Mouse (Mus musculus): ENCODE data around the gene Ppp4r3a.

DNA sequence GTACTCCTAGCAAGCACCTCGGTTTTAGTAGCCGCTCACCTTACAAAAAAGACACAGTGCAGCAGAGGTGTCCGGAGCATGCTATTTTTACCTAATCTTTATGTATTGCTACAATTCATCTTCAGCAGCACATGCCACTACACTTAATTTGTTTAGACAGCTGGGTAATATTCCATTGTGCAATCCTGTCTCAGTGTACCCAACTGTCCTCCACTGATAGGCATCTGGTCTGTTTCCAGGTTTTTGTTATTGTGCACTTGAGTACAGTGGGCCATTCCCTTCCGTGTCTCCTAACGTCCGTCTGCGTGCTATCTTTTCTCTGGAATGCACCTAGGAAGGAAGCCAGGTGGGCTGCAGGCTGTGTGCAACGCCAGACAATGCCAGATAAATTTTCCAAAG, 84.9 kb downstream of the Ppp4r3a start:
- TF ChIP-seq CTCF (IDR thresholded peaks at IDR 0.05; ENCODE audit: low read depth, low read length) (no peak), GATA1 (IDR thresholded peaks at IDR 0.05; ENCODE audit: borderline replicate concordance, low read length) (no peak), TAL1 (conservative IDR thresholded peaks at IDR 0.05; ENCODE audit: low read depth, low read length) (no peak), POLR2AphosphoS5 (IDR thresholded peaks at IDR 0.05; ENCODE audit: insufficient replicate concordance, low read depth, low read length) (no peak)
